Mouse (Mus musculus) heart, adult 8-10 months (tissue): ENCODE measurements around the gene Gm7075. TPM values are rescaled to one million over a fixed set of nuclear protein-coding genes. Genes with fewer than 3 reads are reported as not detected.
A peak's percentile ranks its signal among the peaks of the same experiment; 100 is the strongest.
"Not testable (repeated sequence)": the region's sequence is repeated elsewhere in the genome, so short reads cannot be mapped to it uniquely, and the experiment has no call there.

Experiments
- DNase-seq: peaks from one replicate; pipeline ENCODE4 v3.0.0; 2022; ENCODE audit warnings: low spot score
- total RNA-seq, 4 experiments: library from RNA; stranded (reverse); gene quantifications; 2 replicates each; pipeline ENCODE4 v1.2.4; 2022

Gm7075 gene
- total RNA-seq, 4 experiments from 2014 or later = not detected

GRCm38 (mm10) chr10:63422736-63422992, 1.1 kb upstream of the Gm7075 start:
- no peak for DNase-seq

- no peak for DNase-seq
These were observed 4.5 kb downstream of the Gm7075 start for GRCm38 (mm10) chr10:63417061-63417460.

- DNase-seq = no peak
These were observed 5.7 kb downstream of the Gm7075 start for GRCm38 (mm10) chr10:63415850-63416249.

- DNase-seq = no peak
These were observed 6.3 kb downstream of the Gm7075 start for GRCm38 (mm10) chr10:63415287-63415686.

GRCm38 (mm10) chr10:63412756-63413155, 8.8 kb downstream of the Gm7075 start:
- no peak for DNase-seq

- DNase-seq = not testable (repeated sequence)
These were observed 9.9 kb downstream of the Gm7075 start for GRCm38 (mm10) chr10:63411674-63412073.

- no peak for DNase-seq
These were observed 11.2 kb downstream of the Gm7075 start for GRCm38 (mm10) chr10:63410162-63410956.

GRCm38 (mm10) chr10:63403636-63404035, 18.0 kb downstream of the Gm7075 start:
- no peak for DNase-seq

- DNase-seq = no peak
These were observed 18.7 kb downstream of the Gm7075 start for GRCm38 (mm10) chr10:63402731-63403504.

- no peak for DNase-seq
These were observed 24.6 kb downstream of the Gm7075 start for GRCm38 (mm10) chr10:63396963-63397362.

- DNase-seq = no peak
These were observed 32.6 kb downstream of the Gm7075 start for GRCm38 (mm10) chr10:63388948-63389347.

GRCm38 (mm10) chr10:63386991-63387390, 34.6 kb downstream of the Gm7075 start:
- no peak for DNase-seq

- peak; percentile 79 for DNase-seq
These were observed 35.1 kb downstream of the Gm7075 start for GRCm38 (mm10) chr10:63386444-63386843.

GRCm38 (mm10) chr10:63385897-63386296, 35.7 kb downstream of the Gm7075 start:
- DNase-seq = not testable (repeated sequence)

- DNase-seq = peak; percentile 90
These were observed 39.0 kb downstream of the Gm7075 start, which contains the start of gene Dnajc12 for GRCm38 (mm10) chr10:63382372-63383279. Gene Dnajc12, plus strand, starts transcription at chr10:63382443.

- DNase-seq = no peak
These were observed 39.9 kb downstream of the Gm7075 start, which contains the start of gene Sirt1 for GRCm38 (mm10) chr10:63381498-63382280. Gene Sirt1, minus strand, starts transcription at chr10:63381704.

GRCm38 (mm10) chr10:63378948-63379680, 42.5 kb downstream of the Gm7075 start:
- no peak for DNase-seq

- DNase-seq = peak; percentile 51
These were observed 44.1 kb downstream of the Gm7075 start for GRCm38 (mm10) chr10:63377468-63377867.

GRCm38 (mm10) chr10:63376303-63376702, 45.3 kb downstream of the Gm7075 start:
- DNase-seq = no peak
